Mouse (Mus musculus) limb, embryonic 14.5 days (tissue): ENCODE data around the gene Sash1. TPM values are rescaled to one million over a fixed set of nuclear protein-coding genes. Genes with fewer than 3 reads are reported as not detected.

Experiments
- ATAC-seq: fragments of 200-750 bp; cut with Nextera tagmentation; 2 replicates; pipeline ENCODE4 v1.8.0; 2017; ENCODE audit warnings: low read depth, moderate number of reproducible peaks, moderate TSS enrichment; ENCODE audit not compliant: low FRiP score
- DNase-seq: peaks from one replicate; pipeline ENCODE4 v3.0.0-alpha.2; 2015; ENCODE audit warnings: low spot score
- H3K27ac ChIP-seq: fragments of 300-500 bp; sonication (generic); replicated peaks from 2 replicates; pipeline ENCODE4 v1.5.1; 2014; ENCODE audit warnings: low read depth, mild to moderate bottlenecking, low read length, moderate library complexity, mixed read lengths
- H3K27me3 ChIP-seq: fragments of 300-500 bp; sonication (generic); 2 replicates; pipeline ENCODE4 v1.6.1; 2014; ENCODE audit warnings: low read length, mixed read lengths; ENCODE audit not compliant: control insufficient read depth, insufficient read depth
- H3K36me3 ChIP-seq: fragments of 300-500 bp; sonication (generic); 2 replicates; pipeline ENCODE4 v1.6.1; 2014; ENCODE audit warnings: mild to moderate bottlenecking, low read length, moderate library complexity, mixed read lengths; ENCODE audit not compliant: control insufficient read depth, insufficient read depth
- H3K4me1 ChIP-seq: fragments of 300-500 bp; sonication (generic); 2 replicates; pipeline ENCODE4 v1.6.1; 2014; ENCODE audit warnings: antibody characterized with exemption, low read length, mixed read lengths; ENCODE audit not compliant: control insufficient read depth, insufficient read depth
- H3K4me2 ChIP-seq: fragments of 300-500 bp; sonication (generic); replicated peaks from 2 replicates; pipeline ENCODE4 v1.6.1; 2014; ENCODE audit warnings: low read depth, mild to moderate bottlenecking, low read length, moderate library complexity; ENCODE audit not compliant: severe bottlenecking
- H3K4me3 ChIP-seq: fragments of 300-500 bp; sonication (generic); replicated peaks from 2 replicates; pipeline ENCODE4 v1.5.1; 2014; ENCODE audit warnings: low read length
- H3K9ac ChIP-seq: fragments of 300-500 bp; sonication (generic); 2 replicates; pipeline ENCODE4 v1.6.1; 2014; ENCODE audit warnings: mild to moderate bottlenecking, low read depth, low read length, moderate library complexity; ENCODE audit not compliant: severe bottlenecking
- H3K9me3 ChIP-seq: fragments of 300-500 bp; sonication (generic); 2 replicates; pipeline ENCODE4 v1.6.1; 2016; ENCODE audit warnings: low read length; ENCODE audit not compliant: control insufficient read depth
- POLR2A ChIP-seq: fragments of 200-500 bp; IDR thresholded peaks from 2 replicates; pipeline ENCODE4 v1.8.0; 2012; ENCODE audit warnings: inconsistent platforms, mild to moderate bottlenecking, moderate library complexity, borderline replicate concordance; ENCODE audit not compliant: insufficient read depth, insufficient read length; ENCODE audit errors: extremely low read depth
- WGBS: fragments of 180-500 bp; shearing (Covaris S2); extraction: QIAGEN DNeasy Blood & Tissue Kit; methylation state at CpG from one replicate; pipeline ENCODE4 v1.1.7; 2014; 5-methylcytosine and 5-hydroxymethylcytosine counted together
- polyA plus RNA-seq, 2 experiments: library from polyadenylated mRNA; depleted of rRNA in 1 of 2; stranded (reverse) in 1 of 2; unstranded in 1 of 2; fragments of >200 nt; fragmentation: Nextera tagmentation in 1 of 2; extraction: Ambion mirVana in 1 of 2; gene quantifications; 2 replicates each; pipeline versions ENCODE4 v1.2.1 to v1.2.3; 2012 to 2014

Sash1 gene
- polyA plus RNA-seq, 2 experiments, result 8.8 to 21.7 TPM

- H3K36me3 ChIP-seq, result peaks cover 19% of the 10 kb centered on the region
- no peaks in the 10 kb centered on the region for H3K9me3 ChIP-seq
- no peak overlapping the region for H3K9ac ChIP-seq
- H3K27me3 ChIP-seq, result no peaks in the 10 kb centered on the region
- 93% methylated on average over 4 of the region's 4 CpGs for WGBS
- TF ChIP-seq POLR2A, result no peak
- H3K4me1 ChIP-seq, result peaks cover 12% of the 10 kb centered on the region; the same call in 1 of the 2 replicates
- ATAC-seq (no peak), DNase-seq (no peak)
- no peak overlapping the region for H3K27ac ChIP-seq
- H3K4me3 ChIP-seq, result no peak overlapping the region
- no peak overlapping the region for H3K4me2 ChIP-seq
Observed at GRCm38 (mm10) chr10:8779842-8780241, 106.0 kb downstream of the Sash1 start.

DNA sequence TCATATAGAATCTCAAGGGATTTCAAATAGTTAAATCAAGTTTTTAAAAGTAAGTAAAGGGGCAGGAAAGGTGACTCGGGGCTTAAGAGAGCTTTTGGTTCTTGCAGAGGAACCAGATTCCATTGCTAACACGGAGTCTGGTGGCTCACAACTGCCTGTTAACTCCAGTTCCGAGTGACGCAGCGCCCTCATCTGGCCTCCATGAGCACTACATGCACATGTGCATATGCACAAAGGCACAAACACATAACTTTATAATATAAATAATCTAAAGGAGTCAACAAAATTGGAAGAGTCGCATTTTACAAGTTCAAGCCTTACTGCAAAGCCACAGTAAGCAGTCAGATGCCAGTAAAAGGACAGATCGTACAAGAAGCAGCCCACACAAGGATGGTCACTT is 107.0 kb downstream of the Sash1 start:
- 89% methylated on average over 7 of the region's 7 CpGs for WGBS
- no peak for DNase-seq
- H3K36me3 ChIP-seq, result peaks cover 14% of the 10 kb centered on the region

DNA sequence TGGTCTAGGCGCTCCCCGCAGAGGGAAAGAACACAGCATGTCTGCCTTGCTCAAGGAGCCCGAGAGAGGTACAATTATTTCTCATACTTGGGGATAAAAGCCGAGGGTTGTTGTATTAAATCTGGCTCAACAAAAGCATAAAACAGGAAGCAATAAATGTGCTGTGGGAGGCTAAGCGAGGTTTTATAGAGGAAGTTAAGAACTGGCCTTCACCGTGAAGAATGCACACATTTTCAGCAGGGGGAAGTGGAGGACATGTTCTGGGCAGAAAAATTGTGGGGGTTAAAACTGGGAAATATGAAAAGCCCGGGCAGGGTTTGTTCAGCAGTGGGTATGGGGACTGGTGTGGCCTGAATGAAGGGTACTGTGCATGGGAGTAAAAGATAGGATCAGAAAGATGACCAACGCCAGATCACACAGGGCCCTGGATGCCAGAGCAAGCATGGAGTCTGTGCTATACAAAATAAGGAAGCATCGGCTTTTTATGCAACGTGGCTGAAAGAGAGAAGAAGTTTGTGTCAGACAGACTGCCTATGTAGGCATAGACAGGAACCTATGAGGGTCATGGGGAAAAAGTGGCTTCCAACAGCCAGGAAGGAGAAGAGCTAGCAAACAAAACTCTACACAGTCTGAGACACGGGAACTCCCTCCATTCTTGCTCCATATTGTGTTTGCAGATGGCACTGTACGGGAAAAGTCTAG is 108.2 kb downstream of the Sash1 start:
- no peak for TF ChIP-seq POLR2A
- Histone ChIP-seq H3K9ac (no peak overlapping the region), H3K4me3 (no peak overlapping the region), H3K9me3 (no peaks in the 10 kb centered on the region), H3K27me3 (no peaks in the 10 kb centered on the region), H3K4me2 (no peak overlapping the region), H3K4me1 (peaks cover 12% of the 10 kb centered on the region; the same call in 1 of the 2 replicates), H3K27ac (peak overlapping the region; percentile 35; the same call in 1 of the 2 replicates), H3K36me3 (peaks cover 9% of the 10 kb centered on the region)
- WGBS, result 53% methylated on average over 12 of the region's 12 CpGs
- DNase-seq (no peak), ATAC-seq (peak; percentile 18; the same call in 1 of the 2 replicates)

More for the DNA sequence above, 107.0 kb downstream of the Sash1 start:
- no peak for ATAC-seq
- no peaks in the 10 kb centered on the region for H3K9me3 ChIP-seq
- peaks cover 12% of the 10 kb centered on the region; the same call in 1 of the 2 replicates for H3K4me1 ChIP-seq
- H3K4me3 ChIP-seq, result no peak overlapping the region
- H3K27ac ChIP-seq, result no peak overlapping the region
- H3K4me2 ChIP-seq, result no peak overlapping the region
- H3K27me3 ChIP-seq, result no peaks in the 10 kb centered on the region
- no peak for TF ChIP-seq POLR2A
- no peak overlapping the region for H3K9ac ChIP-seq

GRCm38 (mm10) chr10:8776791-8777190 is 109.1 kb downstream of the Sash1 start:
- peaks cover 9% of the 10 kb centered on the region for H3K36me3 ChIP-seq
- ATAC-seq (no peak), DNase-seq (no peak)
- H3K27me3 ChIP-seq, result no peaks in the 10 kb centered on the region
- 93% methylated on average over 2 of the region's 2 CpGs for WGBS
- no peaks in the 10 kb centered on the region for H3K9me3 ChIP-seq
- H3K9ac ChIP-seq, result no peak overlapping the region
- H3K4me2 ChIP-seq, result no peak overlapping the region
- H3K4me1 ChIP-seq, result peaks cover 9% of the 10 kb centered on the region; the same call in 1 of the 2 replicates
- TF ChIP-seq POLR2A, result no peak
- no peak overlapping the region for H3K4me3 ChIP-seq
- H3K27ac ChIP-seq, result no peak overlapping the region

GRCm38 (mm10) chr10:8775794-8776193 is 110.1 kb downstream of the Sash1 start:
- 88% methylated on average over 2 of the region's 2 CpGs for WGBS
- no peaks in the 10 kb centered on the region for H3K27me3 ChIP-seq
- no peak for TF ChIP-seq POLR2A
- no peak overlapping the region for H3K9ac ChIP-seq
- peaks cover 9% of the 10 kb centered on the region for H3K36me3 ChIP-seq
- no peak overlapping the region for H3K4me2 ChIP-seq
- H3K4me3 ChIP-seq, result no peak overlapping the region
- H3K9me3 ChIP-seq, result no peaks in the 10 kb centered on the region
- peaks cover 9% of the 10 kb centered on the region; the same call in 1 of the 2 replicates for H3K4me1 ChIP-seq
- ATAC-seq (no peak), DNase-seq (no peak)
- no peak overlapping the region for H3K27ac ChIP-seq
